Mouse (Mus musculus) CH12.LX (cell line): Measurements from ENCODE around the gene Bsdc1.

Experiments used
- CTCF ChIP-seq, 2 experiments: IDR thresholded peaks in 1 of 2; conservative IDR thresholded peaks in 1 of 2; 2 replicates each; pipeline ENCODE4 v1.5.1; 2011 to 2012; ENCODE audit warnings: low read depth in 2 of 2, low read length in 2 of 2, improper control_type of control experiment in 1 of 2, inconsistent platforms in 1 of 2, mild to moderate bottlenecking in 1 of 2, moderate library complexity in 1 of 2
- EP300 ChIP-seq: IDR thresholded peaks from 2 replicates; pipeline ENCODE4 v1.6.1; 2011; ENCODE audit warnings: low read length, improper control_type of control experiment
- MAZ ChIP-seq: IDR thresholded peaks from 2 replicates; pipeline ENCODE4 v1.6.1; 2012; ENCODE audit warnings: low read depth, mild to moderate bottlenecking, inconsistent platforms, low read length, improper control_type of control experiment, moderate library complexity
- MEF2A ChIP-seq: IDR thresholded peaks from 2 replicates; pipeline ENCODE4 v1.6.1; 2014; ENCODE audit warnings: low read depth, mild to moderate bottlenecking, inconsistent platforms, low read length, improper control_type of control experiment, borderline replicate concordance
- POLR2A ChIP-seq: IDR thresholded peaks from 2 replicates; pipeline ENCODE4 v1.6.1; 2011; ENCODE audit warnings: low read depth, mild to moderate bottlenecking, improper control_type of control experiment, low read length
- POLR2AphosphoS2 ChIP-seq: IDR thresholded peaks from 2 replicates; pipeline ENCODE4 v1.6.1; 2011; ENCODE audit warnings: low read depth, low read length, improper control_type of control experiment
- TBP ChIP-seq: conservative IDR thresholded peaks from 2 replicates; pipeline ENCODE4 v1.6.1; 2011; ENCODE audit warnings: low read depth, low read length, improper control_type of control experiment
- ZC3H11A ChIP-seq: IDR thresholded peaks from 2 replicates; pipeline ENCODE4 v1.6.1; 2012; ENCODE audit warnings: low read depth, mild to moderate bottlenecking, inconsistent platforms, low read length, improper control_type of control experiment
- ZNF384 ChIP-seq: IDR thresholded peaks from 2 replicates; pipeline ENCODE4 v1.6.1; 2012; ENCODE audit warnings: low read depth, low read length, improper control_type of control experiment, inconsistent platforms

- TF ChIP-seq EP300 (no peak), CTCF (conservative IDR thresholded peaks at IDR 0.05 in 1 of 2, IDR thresholded peaks at IDR 0.05 in 1 of 2; ENCODE audit: low read depth in 2 of 2, low read length in 2 of 2) (no peak), POLR2AphosphoS2 (no peak), TBP (no peak), MAZ (no peak), ZNF384 (no peak), MEF2A (no peak), ZC3H11A (no peak), POLR2A (no peak)
Measured at GRCm38 (mm10) chr4:129415892-129416291, 45.5 kb upstream of the Bsdc1 start.
